Mouse (Mus musculus): Measurements from ENCODE around the gene 1700015F17Rik.

DNA sequence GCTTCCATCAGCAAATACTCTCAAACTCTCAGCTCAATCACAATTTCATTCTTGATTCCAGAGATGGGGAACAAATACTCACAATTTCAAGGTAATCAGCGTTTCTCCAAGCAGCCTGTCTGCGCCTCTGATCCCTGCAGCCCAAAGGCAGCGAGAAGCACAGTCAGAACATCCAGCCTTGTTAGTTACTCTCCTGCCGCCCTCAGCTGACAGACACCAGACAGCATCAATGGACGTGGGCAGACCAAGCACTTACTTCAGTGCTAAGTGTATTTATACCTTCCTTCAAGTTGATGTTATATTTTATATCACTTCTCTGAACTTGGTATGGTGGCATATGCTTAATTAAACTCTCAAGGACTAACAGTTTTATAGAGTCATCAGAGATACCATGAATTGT, 32.0 kb upstream of the 1700015F17Rik start:
- TF ChIP-seq CTCF (IDR thresholded peaks at IDR 0.05; ENCODE audit: control insufficient read depth, insufficient read depth, insufficient replicate concordance, low read depth, low read length) (no peak), POLR2A (IDR thresholded peaks at IDR 0.05; ENCODE audit: control insufficient read depth, low read depth, low read length) (no peak)

All from testis, adult 2 months (tissue).